Mouse (Mus musculus) intestine, embryonic 16.5 days (tissue): ENCODE measurements at regions not wholly inside any gene's neighbourhood (a gene's known extent, or its start where the extent isn't known, plus 50 kb on each side); places are given as distances from the start of the nearest gene placed in this dataset.

Source experiments
- ATAC-seq: fragments of 200-750 bp; cut with Nextera tagmentation; 2 replicates; pipeline ENCODE4 v1.8.0; 2017; ENCODE audit warnings: moderate TSS enrichment, moderate library complexity
- H3K27ac ChIP-seq: fragments of 300-500 bp; sonication (generic); 2 replicates; pipeline ENCODE4 v1.5.1; 2014; ENCODE audit warnings: mild to moderate bottlenecking, low read length
- H3K27me3 ChIP-seq: fragments of 300-500 bp; sonication (generic); replicated peaks from 2 replicates; pipeline ENCODE4 v1.6.1; 2014; ENCODE audit warnings: low read length, control low read depth, mixed read lengths; ENCODE audit not compliant: control insufficient read depth, insufficient read depth
- H3K36me3 ChIP-seq: fragments of 300-500 bp; sonication (generic); 2 replicates; pipeline ENCODE4 v1.6.1; 2014; ENCODE audit warnings: low read length, control low read depth; ENCODE audit not compliant: control insufficient read depth, insufficient read depth
- H3K4me1 ChIP-seq: fragments of 300-500 bp; sonication (generic); 2 replicates; pipeline ENCODE4 v1.6.1; 2014; ENCODE audit warnings: low read length, control low read depth, mixed read lengths; ENCODE audit not compliant: control insufficient read depth, insufficient read depth
- H3K4me2 ChIP-seq: fragments of 300-500 bp; sonication (generic); 2 replicates; pipeline ENCODE4 v1.6.1; 2014; ENCODE audit warnings: low read depth, low read length, control low read depth
- H3K4me3 ChIP-seq: fragments of 300-500 bp; sonication (generic); 2 replicates; pipeline ENCODE4 v1.5.1; 2014; ENCODE audit warnings: mild to moderate bottlenecking, low read length
- H3K9ac ChIP-seq: fragments of 300-500 bp; sonication (generic); 2 replicates; pipeline ENCODE4 v1.6.1; 2014; ENCODE audit warnings: low read depth, low read length
- H3K9me3 ChIP-seq: fragments of 300-500 bp; sonication (generic); 2 replicates; pipeline ENCODE4 v1.6.1; 2016; ENCODE audit warnings: low read length, control low read depth; ENCODE audit not compliant: control insufficient read depth
- WGBS: fragments of 180-500 bp; shearing (Covaris S2); extraction: QIAGEN DNeasy Blood & Tissue Kit; methylation state at CpG from one replicate; pipeline ENCODE4 v1.1.7; 2014; 5-methylcytosine and 5-hydroxymethylcytosine counted together

DNA sequence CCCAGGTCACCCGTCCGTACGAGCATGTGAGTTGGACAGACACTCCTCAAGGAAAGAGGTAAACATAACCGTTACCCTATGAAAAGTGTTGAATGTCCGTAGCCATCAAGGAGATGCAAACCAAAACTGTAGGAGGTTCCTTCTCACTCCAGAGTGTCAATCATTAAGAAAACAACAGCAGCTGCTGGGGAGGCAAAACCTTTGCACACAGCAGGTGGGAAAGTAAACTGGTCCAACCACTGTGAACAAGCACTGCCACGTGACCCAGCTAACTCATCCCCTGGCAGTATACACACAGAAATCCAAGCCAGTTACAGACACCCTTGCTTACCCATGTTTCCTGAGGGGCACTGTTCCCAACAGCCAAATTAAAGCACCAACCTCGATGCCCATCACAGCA lies 54.7 kb upstream of the Irx5 start:
- Histone ChIP-seq H3K36me3 (no peaks in the 10 kb centered on the region), H3K9ac (no peak overlapping the region), H3K27ac (no peak overlapping the region), H3K9me3 (no peaks in the 10 kb centered on the region), H3K4me2 (no peak overlapping the region), H3K4me1 (no peaks in the 10 kb centered on the region), H3K4me3 (no peak overlapping the region), H3K27me3 (no peaks in the 10 kb centered on the region)
- ATAC-seq: no peak
- 74% methylated on average over 7 of the region's 7 CpGs for WGBS

DNA sequence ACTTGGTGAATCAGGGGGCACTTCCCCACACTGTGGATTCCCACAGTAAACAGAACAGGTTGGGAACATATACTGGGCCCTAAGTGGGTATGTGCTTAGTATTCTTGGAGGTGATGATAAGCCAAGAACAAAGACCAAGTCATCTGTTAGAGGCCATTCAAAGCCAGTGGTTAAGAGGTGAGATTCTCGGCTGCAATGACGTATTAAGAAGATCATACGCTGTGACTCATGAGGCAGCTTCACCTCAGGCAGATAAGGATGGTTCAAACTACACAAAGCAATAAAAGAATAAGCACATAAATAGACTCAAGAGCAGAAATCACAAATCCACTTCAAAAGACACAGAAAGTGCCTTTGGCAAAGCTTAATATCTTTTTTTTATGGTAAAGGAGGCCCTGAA lies 56.4 kb upstream of the Irx5 start:
- peak; percentile 60 for ATAC-seq
- Histone ChIP-seq H3K36me3 (no peaks in the 10 kb centered on the region), H3K9me3 (no peaks in the 10 kb centered on the region), H3K4me1 (no peaks in the 10 kb centered on the region), H3K27me3 (no peaks in the 10 kb centered on the region), H3K4me2 (no peak overlapping the region), H3K4me3 (no peak overlapping the region), H3K27ac (no peak overlapping the region), H3K9ac (no peak overlapping the region)
- WGBS: 73% methylated on average over 3 of the region's 3 CpGs

DNA sequence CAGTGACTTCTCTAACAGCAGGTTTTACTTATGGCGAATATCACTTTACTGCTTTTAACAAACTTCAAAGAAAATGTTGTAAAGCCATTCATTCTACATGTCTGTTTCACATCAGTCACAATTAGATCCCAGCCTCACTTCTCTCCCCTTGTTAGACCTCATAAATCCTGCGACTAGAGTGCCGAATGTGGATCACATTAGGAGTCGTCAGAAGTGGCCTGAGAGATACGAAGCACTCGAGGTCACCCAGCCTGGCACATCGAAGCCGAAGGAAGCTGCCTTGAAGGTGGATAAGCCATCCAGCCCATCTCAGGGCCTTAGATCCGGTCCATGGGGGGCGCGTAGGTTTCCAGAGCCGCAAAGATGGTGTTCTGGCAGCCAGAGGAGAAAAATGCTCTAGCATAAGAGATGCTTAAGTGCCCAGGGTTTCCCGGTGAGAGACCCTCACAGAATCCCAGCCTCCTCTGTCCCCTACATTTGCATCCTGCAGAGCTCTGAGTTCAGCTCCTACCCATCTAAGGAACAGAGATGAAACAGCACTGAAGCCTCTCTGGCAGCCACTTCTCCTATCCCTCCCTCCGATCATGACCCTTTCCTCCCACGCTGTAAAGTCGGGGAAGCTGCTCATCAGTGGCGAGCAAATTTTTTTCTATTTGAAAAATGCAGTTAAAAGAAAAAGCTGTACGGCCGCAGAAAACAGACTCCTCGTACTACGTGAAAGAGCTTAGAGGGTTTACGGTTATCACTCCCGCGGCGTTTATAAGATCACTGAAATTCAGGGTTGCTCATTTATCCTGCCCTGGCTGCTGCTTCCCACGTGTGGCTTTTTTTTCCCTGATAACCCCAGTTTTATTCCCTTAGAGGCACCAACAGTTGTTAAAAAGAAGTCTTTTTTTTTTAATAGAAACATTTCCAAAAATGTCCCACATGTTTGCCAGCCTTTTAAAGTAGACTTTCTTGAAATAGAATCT lies 70.3 kb upstream of the Irx5 start:
- Histone ChIP-seq H3K4me3 (no peak overlapping the region), H3K4me1 (no peaks in the 10 kb centered on the region), H3K9ac (no peak overlapping the region), H3K4me2 (no peak overlapping the region), H3K9me3 (no peaks in the 10 kb centered on the region), H3K27me3 (no peaks in the 10 kb centered on the region), H3K36me3 (no peaks in the 10 kb centered on the region), H3K27ac (no peak overlapping the region)
- 55% methylated on average over 26 of the region's 26 CpGs for WGBS
- no peak for ATAC-seq

DNA sequence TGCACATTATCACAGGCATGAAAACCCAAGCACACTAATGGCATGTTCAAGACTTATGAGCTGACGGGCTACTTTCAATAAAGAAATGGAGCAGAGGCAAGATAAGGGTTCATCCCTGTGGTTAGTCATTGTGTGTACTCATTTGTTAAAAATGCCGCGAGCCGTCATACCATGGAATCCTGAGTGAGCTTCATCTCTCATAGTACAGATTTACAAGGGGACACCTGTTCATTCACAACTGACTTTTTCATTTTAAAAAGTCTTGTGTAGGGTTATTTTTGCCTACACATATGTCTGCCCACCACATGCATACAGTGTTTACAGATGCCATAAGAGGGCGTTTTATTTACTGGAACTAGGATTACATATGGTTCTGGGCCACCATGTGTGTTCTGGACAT lies 81.7 kb upstream of the Irx5 start:
- WGBS: 87% methylated on average over 5 of the region's 5 CpGs
- Histone ChIP-seq H3K4me1 (no peaks in the 10 kb centered on the region), H3K27ac (no peak overlapping the region), H3K9me3 (no peaks in the 10 kb centered on the region), H3K27me3 (no peaks in the 10 kb centered on the region), H3K9ac (no peak overlapping the region), H3K4me3 (no peak overlapping the region), H3K4me2 (no peak overlapping the region), H3K36me3 (no peaks in the 10 kb centered on the region)
- ATAC-seq: no peak

DNA sequence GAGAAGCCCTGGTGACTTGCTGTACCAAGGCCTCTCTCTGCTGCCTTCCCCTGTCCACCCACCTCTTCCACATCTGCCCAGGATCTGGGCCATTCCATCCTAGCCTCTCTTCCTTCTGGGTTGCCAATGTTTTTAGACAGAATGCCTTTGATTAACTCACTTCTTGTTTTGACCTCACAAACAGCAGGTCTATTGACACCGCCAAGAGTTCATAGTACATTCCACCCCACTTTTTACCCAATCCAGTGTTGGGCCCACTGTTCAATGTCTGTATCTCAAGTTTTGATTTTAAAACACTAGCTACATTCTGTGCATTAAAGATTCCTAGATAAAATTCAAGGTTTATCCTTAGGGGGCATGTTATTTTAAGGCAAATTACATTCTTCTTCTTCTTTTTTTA lies 84.7 kb upstream of the Irx5 start:
- 98% methylated on average over 1 of the region's 1 CpGs for WGBS

DNA sequence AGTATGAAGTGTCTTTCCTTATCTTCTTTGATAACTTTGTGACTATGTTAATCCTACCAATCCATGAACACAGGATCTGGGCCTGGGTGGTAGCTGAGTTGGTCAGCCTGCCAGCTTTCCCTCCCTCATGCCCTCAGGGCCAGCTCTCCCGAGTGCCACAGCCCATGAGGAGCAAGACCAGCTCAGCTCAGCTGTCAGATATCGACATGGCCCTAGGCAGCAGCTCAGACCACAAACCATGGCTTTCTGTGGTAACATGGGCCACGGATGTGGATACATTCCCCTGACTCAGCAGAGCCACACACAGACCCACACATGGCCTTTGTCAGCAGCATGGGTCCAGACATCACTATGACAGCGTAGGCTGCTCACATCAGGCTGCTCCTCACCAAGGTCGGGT lies 85.4 kb upstream of the Irx5 start:
- Histone ChIP-seq H3K4me1 (no peaks in the 10 kb centered on the region), H3K27me3 (no peaks in the 10 kb centered on the region), H3K4me3 (no peak overlapping the region), H3K9me3 (peaks cover 6% of the 10 kb centered on the region; the same call in 1 of the 2 replicates), H3K36me3 (no peaks in the 10 kb centered on the region), H3K4me2 (no peak overlapping the region), H3K27ac (no peak overlapping the region), H3K9ac (no peak overlapping the region)
- 67% methylated on average over 5 of the region's 5 CpGs for WGBS
- no peak for ATAC-seq

More for the DNA sequence above, 84.7 kb upstream of the Irx5 start:
- no peaks in the 10 kb centered on the region for H3K4me1 ChIP-seq
- no peak overlapping the region for H3K4me3 ChIP-seq
- H3K4me2 ChIP-seq: no peak overlapping the region
- H3K9me3 ChIP-seq: peaks cover 6% of the 10 kb centered on the region; the same call in 1 of the 2 replicates
- ATAC-seq: no peak
- H3K9ac ChIP-seq: no peak overlapping the region
- no peaks in the 10 kb centered on the region for H3K27me3 ChIP-seq
- H3K27ac ChIP-seq: no peak overlapping the region
- H3K36me3 ChIP-seq: no peaks in the 10 kb centered on the region

DNA sequence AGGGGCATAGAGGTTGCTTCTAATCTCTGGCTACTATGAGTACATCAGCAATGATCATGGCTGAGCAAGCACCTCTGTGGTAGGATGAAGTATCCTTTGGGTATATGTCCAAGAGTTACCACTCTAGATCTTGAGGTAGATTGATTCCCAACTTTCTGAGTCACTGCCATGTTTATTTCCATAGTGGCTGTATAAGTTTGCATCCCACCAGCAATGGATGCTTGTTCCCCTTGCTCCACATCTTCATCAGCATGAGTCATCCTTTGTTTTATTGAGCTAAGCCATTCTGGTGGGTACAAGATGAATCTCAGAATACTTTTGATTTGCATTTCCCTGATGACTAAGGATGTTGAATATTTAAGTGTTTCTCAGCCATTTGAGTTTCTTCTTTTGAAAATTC lies 86.8 kb upstream of the Irx5 start:
- ATAC-seq: no peak
- peaks cover 6% of the 10 kb centered on the region; the same call in 1 of the 2 replicates for H3K9me3 ChIP-seq
- no peak overlapping the region for H3K4me3 ChIP-seq

DNA sequence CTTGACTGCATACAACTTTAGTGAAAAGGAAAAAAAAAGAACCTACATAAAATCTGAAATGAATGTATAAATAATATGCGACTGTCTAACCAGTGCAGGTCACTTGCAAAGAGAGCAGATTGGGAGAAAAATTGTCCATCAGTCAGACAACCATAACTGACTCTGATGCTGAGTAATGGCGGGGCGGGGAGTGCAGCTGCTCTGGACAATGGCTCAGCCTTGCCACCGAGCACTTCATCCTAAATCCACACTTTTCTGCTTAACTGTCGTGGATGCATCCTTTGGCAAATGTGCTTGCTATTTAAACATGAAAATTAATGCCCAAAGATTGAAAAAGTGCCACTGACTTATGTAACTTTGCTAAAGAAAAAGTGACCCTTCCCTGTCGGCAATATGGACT lies 90.0 kb upstream of the Irx5 start:
- WGBS: 75% methylated on average over 6 of the region's 6 CpGs
- Histone ChIP-seq H3K27me3 (0 out of 2 replicates have a peak, but pooled peaks cover 2% of the 10 kb centered on the region), H3K9ac (no peak overlapping the region), H3K36me3 (no peaks in the 10 kb centered on the region), H3K4me1 (no peaks in the 10 kb centered on the region), H3K9me3 (peaks cover 6% of the 10 kb centered on the region; the same call in 1 of the 2 replicates), H3K4me2 (no peak overlapping the region), H3K27ac (no peak overlapping the region), H3K4me3 (no peak overlapping the region)
- ATAC-seq: no peak

More for the DNA sequence above, 86.8 kb upstream of the Irx5 start:
- Histone ChIP-seq H3K4me1 (no peaks in the 10 kb centered on the region), H3K36me3 (no peaks in the 10 kb centered on the region), H3K4me2 (no peak overlapping the region), H3K9ac (no peak overlapping the region), H3K27me3 (no peaks in the 10 kb centered on the region), H3K27ac (no peak overlapping the region)

DNA sequence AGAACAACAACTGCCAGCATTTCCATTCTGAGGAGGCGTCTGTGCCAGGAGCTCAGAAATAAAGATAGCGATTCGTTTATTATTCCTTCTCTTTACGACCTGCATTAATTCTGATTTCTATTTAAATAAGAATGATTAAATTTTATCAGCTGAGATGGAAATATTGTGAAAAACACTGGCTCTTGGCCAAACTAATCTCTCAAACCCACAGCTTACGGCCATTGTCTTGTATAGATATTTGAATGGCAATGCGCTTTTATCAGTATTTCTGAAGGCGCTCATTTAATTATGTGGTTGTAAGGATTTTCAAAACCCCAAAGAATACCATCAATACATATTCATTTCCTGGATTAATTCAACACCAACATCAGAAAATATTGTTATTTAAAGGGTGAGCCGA lies 97.4 kb upstream of the Irx5 start:
- no peak for ATAC-seq
- H3K36me3 ChIP-seq: no peaks in the 10 kb centered on the region
- H3K9ac ChIP-seq: no peak overlapping the region
- no peak overlapping the region for H3K4me2 ChIP-seq
- no peaks in the 10 kb centered on the region for H3K4me1 ChIP-seq
- no peaks in the 10 kb centered on the region for H3K9me3 ChIP-seq
- no peak overlapping the region for H3K27ac ChIP-seq
- 0 out of 2 replicates have a peak, but pooled peaks cover 2% of the 10 kb centered on the region for H3K27me3 ChIP-seq
- no peak overlapping the region for H3K4me3 ChIP-seq
- 89% methylated on average over 8 of the region's 8 CpGs for WGBS
